Mouse (Mus musculus) spleen, postnatal 10 days (tissue): Measurements from ENCODE around the gene Gm21773.
"Not testable (repeated sequence)": the region's sequence is repeated elsewhere in the genome, so short reads cannot be mapped to it uniquely, and the experiment has no call there.

Experiments
- DNase-seq, 2 experiments: peaks; one replicate each; pipeline ENCODE4 v3.0.0; 2021 to 2022; ENCODE audit warnings: low spot score in 2 of 2

The Gm21773 gene

DNA sequence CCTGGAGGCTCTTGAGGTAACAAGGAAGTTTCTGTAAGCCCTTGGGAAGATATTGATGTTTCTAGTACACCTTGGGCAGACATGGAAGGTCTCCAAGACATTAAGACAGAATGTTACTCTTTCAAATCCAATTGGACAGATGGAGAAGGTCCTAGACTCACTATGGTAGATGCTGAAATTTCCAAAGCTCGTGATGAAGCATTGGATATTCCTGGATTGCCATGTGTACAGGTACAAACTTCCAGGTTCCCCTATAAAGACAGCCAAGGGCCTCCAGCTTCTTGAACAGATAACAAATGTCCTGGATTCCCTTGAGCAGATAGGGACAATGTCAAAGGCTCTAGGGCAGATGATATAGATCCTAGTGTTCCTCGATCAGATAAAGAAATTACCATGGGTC, at the start of gene Gm21773:
Gm21773 (minus strand) TSS at position 101 of the 400 bp plus-strand sequence.
- not testable (repeated sequence) for DNase-seq
